Mouse (Mus musculus): ENCODE data around the gene Nek11.
A peak's percentile ranks its signal among the peaks of the same experiment; 100 is the strongest.

Nek11 gene

DNA sequence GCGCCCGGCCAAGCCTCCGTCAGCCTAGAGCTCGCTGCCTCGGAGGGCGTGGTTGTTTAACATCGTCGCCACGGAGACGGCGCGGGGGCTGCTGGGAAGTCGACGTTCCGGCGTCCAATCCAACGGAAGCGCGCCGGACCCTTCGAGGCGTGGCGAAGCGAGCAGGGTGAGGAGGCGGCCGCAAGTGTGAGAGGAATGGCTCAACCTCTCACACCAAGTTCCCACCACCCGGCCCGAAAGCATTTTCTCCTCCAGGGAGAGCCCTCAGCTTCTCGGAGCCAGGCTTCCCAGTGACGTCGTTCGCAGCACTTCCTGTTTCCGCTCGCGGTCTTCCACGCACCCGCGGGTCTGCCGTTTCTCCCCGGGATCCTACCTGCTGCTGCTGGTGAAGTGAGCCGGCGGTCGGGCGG is at the start of gene Nek11, which contains the start of gene Aste1:
Gene Nek11 (minus strand): TSS at position 307 of the 410 bp plus-strand sequence.
Gene Aste1 (plus strand): TSS at position 175 of the 410 bp plus-strand sequence.
- peak; percentile 96 to 97 for DNase-seq

DNA sequence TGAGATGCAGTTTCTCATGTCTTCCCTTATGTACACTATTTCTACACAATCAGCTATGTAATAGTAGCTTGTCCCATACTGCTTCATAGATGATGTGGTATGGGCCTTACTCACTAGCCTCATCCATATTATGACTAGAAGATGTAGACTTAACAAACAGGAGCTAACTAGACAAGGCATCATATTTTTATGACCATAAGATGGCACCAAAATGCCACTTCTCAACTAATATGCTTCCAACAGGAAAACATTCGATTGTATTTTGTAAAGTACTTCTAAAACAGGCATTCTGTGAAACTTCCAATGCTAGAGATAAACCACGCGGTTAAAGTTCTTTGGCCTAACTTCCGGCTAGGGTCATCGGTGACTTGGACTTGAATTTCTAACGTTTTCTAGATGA is 13.2 kb upstream of the Nek11 start:
- no peak for DNase-seq

DNA sequence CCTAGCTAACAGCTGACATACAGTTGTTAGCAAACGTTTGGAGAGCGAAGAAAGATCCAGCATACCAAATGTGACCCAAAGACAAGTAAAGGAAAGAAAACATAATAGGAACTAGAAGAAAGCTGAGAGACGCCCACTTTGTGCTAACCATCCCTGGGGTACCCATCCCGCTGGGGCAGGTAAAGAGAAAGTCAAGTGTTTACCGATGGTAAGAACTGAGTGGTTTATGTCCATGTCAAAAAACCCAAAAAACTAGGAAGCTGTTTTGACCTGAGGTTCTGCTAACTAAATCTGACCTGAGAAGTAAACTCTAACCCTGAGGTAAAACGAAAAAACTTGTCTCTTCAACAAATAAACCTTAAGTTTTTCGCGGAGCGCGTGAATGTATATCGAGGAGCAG is 604 bp downstream of the Nek11 start:
- DNase-seq: no peak

DNA sequence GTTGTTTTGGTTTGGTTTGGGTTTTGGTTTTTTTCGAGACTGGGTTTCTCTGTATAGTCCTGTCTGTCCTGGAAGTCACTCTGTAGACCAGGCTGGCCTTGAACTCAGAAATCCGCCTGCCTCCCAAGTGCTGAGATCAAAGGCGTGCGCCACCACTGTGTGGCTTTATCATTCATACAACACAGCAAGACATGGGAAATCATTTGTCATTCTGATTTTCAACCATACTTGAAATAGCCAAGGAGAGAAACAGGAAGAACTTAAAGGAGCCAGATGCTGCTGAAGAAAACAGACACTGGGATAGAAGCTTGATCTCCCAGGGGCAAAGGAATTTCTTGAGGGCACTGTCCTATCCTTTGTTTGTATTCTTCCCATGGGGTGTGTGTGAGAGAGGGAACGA is 4.7 kb downstream of the Nek11 start:
- DNase-seq: no peak

DNA sequence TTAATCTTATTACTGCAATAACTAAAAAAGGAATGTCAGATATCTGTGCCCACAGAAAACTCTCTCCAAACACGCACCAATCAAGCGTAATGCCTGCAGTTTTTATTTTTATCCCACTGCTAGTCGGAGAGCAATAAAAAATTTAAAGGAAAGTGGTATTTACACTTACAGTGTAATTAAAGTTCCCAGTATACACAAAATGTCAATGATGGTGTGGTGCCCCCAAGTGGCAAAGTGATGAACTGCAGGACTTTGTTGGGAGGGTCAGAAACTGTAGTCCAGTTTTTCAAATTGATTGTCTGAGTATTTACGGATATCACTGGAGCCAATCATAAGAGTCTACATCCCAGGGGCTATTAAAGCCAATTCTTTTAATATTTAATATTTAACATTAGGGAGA is 6.0 kb downstream of the Nek11 start:
- DNase-seq: peak; percentile 84 to 88

DNA sequence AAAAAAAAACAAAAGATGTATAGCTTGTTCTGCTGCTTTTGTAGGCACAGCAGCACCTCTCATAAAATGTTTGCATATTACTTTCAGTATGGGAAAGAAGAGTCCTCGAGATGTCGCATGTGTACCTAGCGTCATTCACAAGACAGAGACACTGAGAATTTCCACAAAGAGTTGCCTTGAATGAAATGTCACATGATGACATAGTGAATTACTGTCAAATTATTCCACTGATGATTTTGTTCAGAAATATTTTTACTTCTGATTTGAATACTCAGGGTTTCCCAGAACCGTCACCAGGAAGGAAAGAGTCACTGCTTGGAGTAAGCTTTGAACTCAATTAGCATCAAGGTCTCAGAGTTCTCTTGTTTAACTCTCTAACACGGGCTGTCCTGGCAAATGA is 7.9 kb downstream of the Nek11 start:
- no peak for DNase-seq

DNA sequence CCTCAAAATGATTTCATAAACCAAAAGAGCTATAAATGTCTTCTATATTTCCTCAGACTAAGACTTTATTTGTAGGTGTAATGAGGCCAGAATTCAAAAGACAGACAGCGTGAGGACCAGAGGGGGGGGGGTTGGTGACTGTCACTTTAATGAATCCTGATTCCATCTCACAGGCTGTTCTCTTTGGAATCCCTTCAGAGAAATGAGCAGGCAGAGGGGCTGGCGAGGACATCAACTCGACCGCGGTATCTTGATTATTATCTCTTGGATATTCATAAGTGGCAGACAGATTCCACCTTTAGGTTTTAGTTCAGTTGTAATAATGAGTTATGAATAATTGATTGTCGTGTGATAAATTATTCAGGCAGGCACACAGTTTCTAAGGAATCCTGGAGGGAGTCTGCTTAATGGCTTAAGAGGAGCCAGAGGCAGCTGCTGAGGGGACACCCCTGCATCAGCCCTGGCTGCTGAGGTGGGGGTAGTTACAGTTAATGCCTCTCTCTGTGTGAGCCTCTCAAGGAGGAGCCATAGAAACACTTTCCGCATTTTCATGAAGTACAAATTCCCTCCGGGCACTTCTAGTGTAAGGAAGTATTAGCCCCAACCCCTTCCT is 15.7 kb downstream of the Nek11 start:
- no peak for DNase-seq

DNA sequence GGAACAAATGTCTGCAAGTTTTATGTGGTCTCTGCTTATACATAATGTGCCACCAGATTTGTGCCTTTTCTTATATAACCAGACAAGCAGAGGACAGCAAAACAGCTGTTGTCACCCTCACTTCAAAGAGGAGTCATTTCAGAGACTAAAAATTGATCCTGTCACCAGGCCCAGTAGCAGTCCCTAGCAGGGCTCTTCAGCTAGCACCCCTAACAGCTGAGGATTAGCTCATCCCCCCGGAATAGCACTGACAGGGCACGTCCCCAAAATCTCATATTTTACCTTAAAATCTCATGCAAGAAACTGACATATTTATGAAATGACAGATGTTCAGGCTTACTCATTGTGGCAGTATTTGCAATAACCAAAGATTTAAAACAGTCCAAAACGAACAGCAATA is 17.7 kb downstream of the Nek11 start:
- no peak for DNase-seq

DNA sequence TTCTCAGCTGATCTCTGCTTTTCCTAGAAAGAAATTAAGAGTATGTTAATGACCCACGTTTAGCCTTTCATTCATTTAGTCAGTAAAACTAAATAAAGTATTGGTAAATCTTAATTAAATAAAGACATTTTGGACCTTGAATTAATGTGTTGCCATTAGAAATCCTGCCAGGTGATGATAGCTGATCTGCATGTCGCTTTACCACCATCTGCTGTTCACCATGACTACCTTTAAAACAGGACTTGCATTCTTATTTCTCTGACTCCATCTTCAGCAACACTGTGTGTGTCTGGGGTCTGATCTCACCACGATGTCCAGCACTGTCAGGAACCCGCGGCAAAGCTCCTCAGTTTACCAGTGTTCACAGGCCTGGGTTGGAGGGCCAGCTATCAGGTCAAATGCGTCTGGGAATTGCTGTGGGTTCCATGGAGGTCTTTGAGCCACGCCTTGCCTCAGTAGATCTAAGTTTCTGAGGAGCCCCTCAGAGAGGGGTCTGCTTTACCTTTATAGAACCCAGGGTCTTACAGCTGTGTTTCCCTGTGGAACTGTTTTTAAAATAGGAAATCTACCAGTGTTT is 18.3 kb downstream of the Nek11 start:
- no peak for DNase-seq

DNA sequence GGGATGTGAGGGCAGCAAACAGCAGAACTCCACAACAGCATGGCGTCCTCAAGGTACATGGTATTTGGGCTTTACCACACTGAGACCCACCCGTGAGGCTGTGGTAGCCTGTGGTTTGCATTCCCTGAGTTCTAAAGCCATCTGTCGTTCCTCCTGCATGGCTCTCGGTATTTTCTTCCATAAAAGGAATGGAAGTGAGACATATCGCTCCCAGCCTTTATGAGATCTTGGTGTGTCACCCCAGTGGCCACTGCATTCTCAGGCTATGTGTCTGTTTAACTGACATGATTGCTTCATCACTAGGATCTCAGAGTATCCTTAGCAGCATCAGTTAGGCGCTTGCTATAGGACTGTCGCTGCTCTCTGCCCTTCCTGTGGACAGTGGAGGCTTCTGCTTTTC is 18.9 kb downstream of the Nek11 start:
- no peak for DNase-seq

DNA sequence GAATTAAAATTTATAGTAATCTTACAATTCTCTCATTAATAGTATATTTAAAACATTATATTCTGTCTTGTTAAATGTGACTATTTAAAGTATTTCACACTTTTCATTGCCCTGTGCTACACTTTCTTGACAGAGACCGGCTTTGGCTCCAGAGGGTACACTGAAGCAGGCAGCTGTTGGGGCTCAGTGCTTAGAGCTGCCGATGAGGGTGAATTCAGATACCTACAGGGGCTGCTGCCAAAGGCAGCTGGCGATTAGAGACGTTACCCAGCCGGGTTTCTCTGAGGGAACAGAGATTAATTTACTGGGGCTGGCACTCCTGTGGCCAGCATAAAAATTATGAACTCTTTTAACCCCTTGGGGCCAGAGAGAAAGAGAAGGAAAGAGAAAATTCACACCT is 21.0 kb downstream of the Nek11 start:
- no peak for DNase-seq

DNA sequence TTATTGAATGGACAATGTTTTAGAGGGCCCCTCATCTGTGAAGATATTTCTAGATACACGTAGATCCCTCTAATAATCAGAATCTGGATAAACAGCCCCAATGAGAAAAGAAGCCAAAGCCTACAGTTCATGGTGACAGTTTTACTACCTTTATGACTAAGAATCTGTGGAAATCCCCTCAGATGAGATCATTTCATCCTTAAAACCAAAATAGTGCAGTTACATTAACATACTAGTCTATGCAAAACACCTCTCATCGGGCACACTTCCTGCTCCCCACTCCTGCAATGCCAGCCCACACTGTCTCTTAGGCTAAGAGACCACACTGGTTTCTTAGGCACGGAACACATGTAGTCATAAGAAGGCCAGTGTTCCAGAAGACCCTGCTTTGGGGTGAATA is 26.7 kb downstream of the Nek11 start:
- no peak for DNase-seq

DNA sequence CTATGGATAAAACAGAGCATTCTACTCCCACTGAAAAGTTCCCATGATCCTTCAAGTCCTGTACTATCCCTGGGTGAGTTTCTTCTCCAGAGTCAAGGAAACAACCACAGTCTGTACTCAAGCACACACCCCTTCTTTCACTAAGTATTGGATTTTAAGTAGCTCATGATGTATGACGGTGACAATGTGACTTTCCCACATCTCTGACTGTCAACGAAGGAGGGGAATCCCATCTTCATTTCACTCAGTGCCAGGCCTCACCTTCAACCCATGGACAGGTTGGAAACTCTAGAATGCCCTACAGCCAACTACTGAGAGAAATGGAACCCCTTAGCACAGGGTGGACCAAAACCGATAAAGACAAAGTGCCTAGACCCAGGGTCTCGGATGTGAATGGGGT is 29.1 kb downstream of the Nek11 start:
- DNase-seq: no peak

DNA sequence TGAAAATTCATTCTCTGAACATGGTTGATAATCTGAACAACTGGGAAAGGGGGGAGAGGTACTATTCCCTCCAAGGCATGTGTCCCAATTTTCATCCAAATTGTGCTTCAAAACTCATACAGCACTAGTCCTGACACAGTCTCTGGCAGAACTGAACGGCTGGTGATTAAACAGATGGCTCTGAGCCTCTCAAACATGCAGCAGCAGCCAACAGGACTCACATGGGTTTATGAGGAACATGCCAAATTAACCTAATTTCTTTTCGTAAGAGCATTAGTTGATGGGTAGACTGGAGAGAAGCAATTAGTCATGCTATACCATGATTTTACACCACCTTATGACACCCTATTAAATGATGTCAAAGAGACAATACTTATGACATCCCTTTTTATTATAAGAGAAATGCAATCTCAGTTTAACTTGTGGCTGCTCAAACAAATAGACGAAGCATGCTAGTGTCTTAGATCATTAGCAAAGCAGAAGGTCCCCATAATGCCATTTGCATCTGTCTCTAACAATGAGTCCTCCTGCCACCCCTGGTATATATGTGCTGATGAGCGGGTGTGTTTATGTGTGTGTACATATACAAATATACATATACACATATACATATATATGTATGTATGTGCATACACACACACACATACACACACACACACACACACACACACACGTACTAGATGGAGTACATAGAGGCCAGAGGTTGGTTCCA is 31.6 kb downstream of the Nek11 start:
- DNase-seq: no peak

DNA sequence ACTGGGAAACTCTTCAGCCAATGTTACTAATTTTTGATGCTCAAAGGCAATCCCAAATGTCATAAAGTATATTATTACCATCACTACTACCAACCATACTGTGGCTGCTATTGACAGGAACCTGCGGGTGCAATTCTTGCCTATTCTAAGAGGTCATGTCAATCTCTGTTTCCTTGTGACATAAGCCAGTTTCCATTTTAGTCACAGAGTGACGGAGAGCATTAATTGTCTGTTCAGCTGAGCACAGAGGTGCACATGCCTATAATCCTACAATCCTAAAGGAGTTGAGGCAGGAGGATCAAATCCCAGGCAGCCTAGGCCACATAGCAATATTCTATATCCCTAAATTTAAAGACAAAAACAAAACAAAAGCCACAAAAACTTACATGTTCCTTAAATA is 33.1 kb downstream of the Nek11 start:
- no peak for DNase-seq

DNA sequence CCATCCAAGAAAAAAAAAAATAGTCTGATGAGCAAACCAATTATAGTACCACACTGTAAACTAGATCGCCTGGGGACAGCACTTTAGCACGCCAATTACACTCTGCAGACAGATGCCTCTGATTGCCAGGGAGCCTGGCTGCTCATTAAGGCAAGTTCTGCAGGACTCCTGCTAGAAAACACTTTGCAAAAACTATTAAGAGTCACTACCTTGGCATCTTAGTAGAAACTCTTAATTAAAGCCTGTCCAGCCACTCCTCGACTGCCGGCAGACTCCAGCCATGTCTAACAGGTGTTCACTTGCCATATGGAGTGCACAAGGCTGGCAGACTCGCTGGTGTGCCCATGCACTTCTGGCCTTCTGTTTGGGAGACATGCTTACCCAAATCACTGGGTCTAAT is 46.3 kb downstream of the Nek11 start:
- DNase-seq: no peak

DNA sequence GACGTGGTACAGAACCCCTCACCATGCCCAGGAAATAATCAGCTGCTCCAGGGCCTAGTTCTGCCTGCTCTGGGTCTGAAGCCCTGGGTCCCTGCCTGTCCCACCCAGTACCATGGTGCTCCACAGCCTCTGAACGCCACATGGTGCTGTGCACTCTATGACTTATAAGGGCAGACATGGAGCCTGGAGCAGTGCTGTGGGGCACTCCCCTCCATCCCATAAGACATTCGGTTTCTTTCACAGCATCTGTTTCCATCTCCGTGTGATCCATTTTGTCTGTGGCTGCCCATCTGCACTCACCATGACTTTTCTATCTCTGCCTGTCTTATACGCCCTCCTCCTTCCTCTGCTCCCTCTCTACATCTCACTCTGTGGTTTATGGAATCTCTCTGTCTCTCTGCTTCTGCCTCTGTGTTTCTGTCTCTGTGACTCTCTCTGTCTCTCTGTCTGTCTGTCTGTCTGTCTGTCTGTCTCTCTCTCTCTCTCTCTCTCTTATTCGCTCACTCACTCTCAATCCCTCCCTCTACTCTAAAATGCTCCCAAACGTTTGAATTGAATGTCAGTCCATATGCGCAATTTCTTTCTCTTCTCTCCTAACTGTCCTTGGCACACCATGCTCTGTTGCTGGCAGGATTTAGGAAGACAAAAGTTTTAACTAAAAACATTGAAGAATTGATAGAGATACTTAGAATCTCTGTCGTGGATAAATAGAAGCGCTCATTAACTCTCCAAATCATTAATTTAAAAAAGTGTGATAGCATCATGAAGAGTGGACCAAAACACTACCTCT is 46.9 kb downstream of the Nek11 start:
- no peak for DNase-seq

DNA sequence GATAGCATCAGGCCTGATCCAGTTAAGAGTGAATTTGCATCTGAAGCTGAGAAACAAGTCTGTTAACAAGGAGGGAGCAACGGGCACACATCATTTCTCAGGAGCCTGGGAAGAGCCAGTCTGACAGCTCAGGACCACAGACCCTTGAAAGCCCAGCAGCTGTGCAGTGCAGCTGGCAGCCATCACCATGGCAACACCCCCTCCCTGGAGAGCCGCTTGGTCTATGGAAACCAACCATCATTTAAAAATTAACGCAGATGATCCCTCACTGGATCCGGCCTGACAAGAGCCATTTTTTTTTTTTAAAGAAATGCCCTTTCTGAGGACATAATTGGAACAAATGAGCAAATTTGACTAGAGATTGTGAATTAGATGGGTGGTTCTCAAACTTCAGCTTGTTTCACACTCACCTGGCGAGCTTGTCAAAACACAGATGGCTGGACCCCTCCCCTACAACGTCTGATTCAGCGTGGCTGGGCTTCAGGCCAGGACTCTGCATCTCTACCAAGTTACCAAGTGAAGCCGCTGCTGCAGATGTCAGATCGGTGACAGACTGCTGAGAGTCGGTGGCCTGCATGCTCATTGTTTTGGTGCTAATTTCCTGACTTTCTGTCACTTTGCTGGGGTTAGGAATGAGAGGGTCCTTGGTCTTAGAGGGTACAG is 52.2 kb downstream of the Nek11 start:
- no peak for DNase-seq

DNA sequence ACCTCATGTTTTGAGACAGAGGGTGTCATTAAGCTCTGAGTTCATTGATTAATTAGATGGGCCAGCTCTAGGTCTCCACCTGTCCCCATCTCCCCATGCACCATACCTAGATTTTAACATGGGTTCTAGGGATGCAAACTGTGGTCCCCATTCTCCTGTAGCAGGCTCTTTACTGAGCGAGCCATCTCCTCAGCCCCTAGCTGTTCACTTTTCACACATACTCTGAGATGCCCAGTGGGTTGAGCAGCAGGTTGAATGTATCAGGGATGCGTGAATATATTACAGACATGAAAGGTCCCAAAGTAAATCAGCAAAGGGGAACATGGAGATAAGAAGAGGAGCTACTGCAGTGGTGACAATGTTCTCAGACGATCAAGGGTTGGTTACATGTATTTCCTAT is 52.8 kb downstream of the Nek11 start:
- no peak for DNase-seq

DNA sequence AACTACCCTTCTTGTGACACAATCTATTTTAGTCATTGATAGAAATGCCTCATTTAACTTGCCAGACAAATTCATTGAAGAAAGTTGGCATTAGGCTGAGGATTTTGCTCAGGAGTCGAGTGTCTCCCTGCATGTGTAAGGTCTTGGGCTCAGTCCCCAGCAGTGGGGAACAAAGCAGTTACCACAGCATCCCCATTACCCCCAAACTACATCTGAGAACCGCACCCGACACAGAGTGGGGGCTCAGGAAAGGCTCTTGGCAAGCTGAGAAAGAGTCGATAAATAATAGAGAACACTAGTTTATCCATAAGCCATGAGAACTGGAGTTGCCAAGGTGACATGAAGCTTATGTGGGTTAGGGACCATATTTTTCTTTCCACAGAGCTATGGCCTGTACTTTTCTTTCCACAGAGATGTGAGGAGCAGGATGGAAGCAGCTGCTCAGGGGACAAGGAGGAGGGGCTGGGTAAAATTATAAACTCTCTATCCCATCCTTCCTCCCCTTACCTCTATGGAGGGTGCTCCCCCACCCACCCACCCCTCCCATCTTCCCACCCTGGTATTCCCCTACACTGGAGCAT is 62.8 kb downstream of the Nek11 start:
- no peak for DNase-seq

DNA sequence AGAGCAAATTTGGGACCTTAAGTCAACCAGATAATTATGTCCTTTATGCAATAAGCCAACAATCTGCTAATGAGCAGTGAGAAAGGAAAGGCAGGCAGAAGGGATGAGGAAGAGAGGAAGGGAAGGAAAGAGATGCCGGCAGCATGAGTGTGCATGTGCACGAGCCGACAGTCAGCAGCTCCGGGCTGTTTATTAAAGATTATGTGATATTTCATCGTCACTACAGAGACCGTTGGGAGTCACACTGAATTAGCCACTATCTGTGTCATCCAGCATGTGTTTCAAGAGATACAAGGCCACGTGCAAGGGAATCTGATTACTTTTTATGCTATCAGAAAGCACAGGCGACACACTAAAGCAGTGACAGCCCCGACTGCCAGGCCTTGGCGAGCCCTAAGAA is 73.5 kb downstream of the Nek11 start:
- DNase-seq: no peak

DNA sequence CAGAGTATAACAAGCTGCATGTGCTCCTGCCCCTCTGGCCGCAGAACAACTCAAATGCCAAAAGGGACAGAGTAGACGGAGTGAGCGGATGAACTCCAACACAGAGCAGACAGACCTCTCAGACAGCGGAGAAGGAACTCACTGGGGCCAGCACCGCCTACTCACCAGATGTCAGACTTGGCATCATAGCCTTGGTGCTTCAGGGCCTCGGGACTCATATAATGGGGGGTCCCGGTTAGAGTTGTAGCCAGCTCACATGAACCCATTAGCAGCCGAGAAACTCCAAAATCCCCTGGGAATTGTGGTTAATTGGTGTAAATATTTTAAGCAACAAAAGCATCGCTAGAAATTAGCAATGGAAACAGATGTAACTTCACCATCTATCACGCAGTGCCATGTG is 82.1 kb downstream of the Nek11 start:
- no peak for DNase-seq

DNA sequence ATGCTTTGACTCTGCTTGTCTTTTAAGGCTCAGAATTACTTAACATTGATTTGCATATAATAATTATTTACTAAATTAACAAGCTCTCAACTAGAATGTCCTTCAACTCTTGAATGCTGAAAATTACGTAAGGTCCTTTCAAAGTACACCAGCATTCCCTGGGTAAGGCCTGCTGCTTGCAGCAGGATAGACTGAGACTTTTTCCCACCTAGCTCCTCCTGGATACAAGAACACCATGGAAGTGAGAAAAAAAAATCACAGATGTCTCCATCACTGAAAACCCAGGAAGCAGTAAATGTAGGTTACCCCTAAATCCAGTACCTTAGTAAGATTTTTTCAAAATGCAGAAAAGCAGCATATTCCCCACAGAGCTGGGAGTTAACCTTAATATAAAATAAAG is 82.6 kb downstream of the Nek11 start:
- no peak for DNase-seq

All from kidney, postnatal 4 days (tissue).